In genomic region chr8:106951707-106952106, GRCm38 (mm10) we compare ENCODE assay signal across 17 mouse cellular contexts.
"Had no signal": no experiment of that assay in that cellular context is flagged by ENCODE, and none has a peak within 500 bp of the region (broad histone marks: within the 10 kb centered on the region; RNA-seq: fewer than 3 reads in every experiment).

No protein-coding gene starts in this region.

- H3K27me3 ChIP-seq: kidney, embryonic 15.5 days; neural tube, embryonic 12.5 days had no signal

- H3K27ac ChIP-seq: kidney, embryonic 15.5 days; liver, embryonic 14.5 days; midbrain, embryonic 10.5 days; neural tube, embryonic 12.5 days; stomach, postnatal 0 days had no signal

- H3K4me1 ChIP-seq: kidney, embryonic 15.5 days; midbrain, embryonic 10.5 days; neural tube, embryonic 12.5 days had no signal

- H3K4me3 ChIP-seq: kidney, embryonic 15.5 days; midbrain, embryonic 10.5 days; myocyte; neural tube, embryonic 12.5 days had no signal

- H3K9ac ChIP-seq: kidney, embryonic 15.5 days; liver, embryonic 14.5 days; neural tube, embryonic 12.5 days had no signal

- H3K36me3 ChIP-seq: midbrain, embryonic 10.5 days; neural tube, embryonic 12.5 days had no signal

- H3K9me3 ChIP-seq: kidney, embryonic 15.5 days; midbrain, embryonic 10.5 days; neural tube, embryonic 12.5 days had no signal

- H3K4me2 ChIP-seq: kidney, embryonic 15.5 days; neural tube, embryonic 12.5 days had no signal

- ATAC-seq: intestine, embryonic 16.5 days had no signal

- DNase-seq: kidney, adult 2 months; kidney, postnatal 14 days; left cerebral cortex, postnatal 4 days; liver; lung, adult 18-20 months; lung, postnatal 10 days; lung, postnatal 4 days; midbrain, embryonic 14.5 days; right cerebral cortex, adult 18-20 months; thymus, postnatal 36 days had no signal
